18 mouse cellular contexts compared by ENCODE assay signal in genomic region chr6:119191478-119191877, GRCm38 (mm10). TPM values are rescaled to one million over a fixed set of nuclear protein-coding genes. Genes with fewer than 3 reads are reported as not detected.
"Had no signal": no experiment of that assay in that cellular context is flagged by ENCODE, and none has a peak within 500 bp of the region (broad histone marks: within the 10 kb centered on the region; RNA-seq: fewer than 3 reads in every experiment).

No protein-coding gene starts in this region.

- H3K9ac ChIP-seq: liver, embryonic 13.5 days; stomach, embryonic 15.5 days had no signal

- H3K27ac ChIP-seq: left cerebral cortex, adult 2 months; liver, embryonic 13.5 days; stomach, embryonic 15.5 days had no signal

- H3K9me3 ChIP-seq: liver, embryonic 13.5 days; stomach, embryonic 15.5 days had no signal

- H3K4me3 ChIP-seq: left cerebral cortex, adult 2 months; liver, embryonic 13.5 days; stomach, embryonic 15.5 days had no signal

- H3K4me2 ChIP-seq: liver, embryonic 13.5 days; midbrain, embryonic 11.5 days; stomach, embryonic 15.5 days had no signal

- H3K27me3 ChIP-seq: liver, embryonic 13.5 days; stomach, embryonic 15.5 days had no signal

- DNase-seq: kidney, postnatal 10 days; kidney, postnatal 36 days; layer of hippocampus, postnatal 36 days; liver, embryonic 13.5 days; lung, adult 2 months; lung, postnatal 14 days; lung, postnatal 4 days; midbrain, embryonic 14.5 days; right cerebral cortex, postnatal 25 days; spleen, adult 18-20 months; thymus, adult 18-20 months; thymus, postnatal 36 days had no signal

RNA-seq across cellular contexts. Expression of gene Cacna1c, which starts 4.7 kb away (rescaled TPM):
- total RNA-seq: megakaryocyte progenitor cell, adult 5-6 weeks had no signal

RNA-seq across cellular contexts. Expression of gene Cacna2d4, which starts 44.8 kb away (rescaled TPM):
- polyA plus RNA-seq: liver, adult 2 months; liver, embryonic 13.5 days; lung, embryonic 16.5 days had no signal
